Mouse (Mus musculus) MEL (cell line): Measurements from ENCODE around the gene Adamtsl3. TPM values are rescaled to one million over a fixed set of nuclear protein-coding genes. Genes with fewer than 3 reads are reported as not detected.

ENCODE experiments used
- DNase-seq: peaks from one replicate; pipeline ENCODE4 v3.0.0; 2011; ENCODE audit warnings: low read depth, low spot score
- H3K27ac ChIP-seq: 2 replicates; pipeline ENCODE4 v1.5.1; 2012; ENCODE audit warnings: low read depth, mild to moderate bottlenecking, control low read depth, low read length, moderate library complexity; ENCODE audit not compliant: control insufficient read depth
- H3K27me3 ChIP-seq, 2 experiments: fragments of 150-350 bp in 1 of 2; sonication (generic) in 1 of 2; 2 replicates each; pipeline ENCODE4 v1.6.1; 2012; ENCODE audit warnings: low read length in 2 of 2, mild to moderate bottlenecking in 2 of 2, improper control_type of control experiment in 1 of 2, moderate library complexity in 1 of 2; ENCODE audit not compliant: insufficient read depth in 2 of 2, control insufficient read depth in 1 of 2
- H3K36me3 ChIP-seq, 2 experiments: 2 replicates each; pipeline ENCODE4 v1.6.1; 2012 to 2014; ENCODE audit warnings: low read length in 2 of 2, improper control_type of control experiment in 1 of 2, inconsistent platforms in 1 of 2, mild to moderate bottlenecking in 1 of 2; ENCODE audit not compliant: insufficient read depth in 2 of 2, control insufficient read depth in 1 of 2
- H3K4me1 ChIP-seq, 2 experiments: fragments of 150-350 bp in 1 of 2; sonication (generic) in 1 of 2; 2 replicates each; pipeline ENCODE4 v1.6.1; 2012; ENCODE audit warnings: low read length in 2 of 2, improper control_type of control experiment in 1 of 2, mild to moderate bottlenecking in 1 of 2; ENCODE audit not compliant: insufficient read depth in 2 of 2, control insufficient read depth in 1 of 2
- H3K4me3 ChIP-seq, 2 experiments: fragments of 150-350 bp in 1 of 2; sonication (generic) in 1 of 2; 2 replicates each; pipeline ENCODE4 v1.5.1; 2012; ENCODE audit warnings: low read depth in 2 of 2, low read length in 2 of 2, mild to moderate bottlenecking in 2 of 2, moderate library complexity in 2 of 2, control low read depth in 1 of 2, improper control_type of control experiment in 1 of 2; ENCODE audit not compliant: control insufficient read depth in 1 of 2, insufficient read depth in 1 of 2
- H3K79me2 ChIP-seq: 2 replicates; pipeline ENCODE4 v1.6.1; 2012; ENCODE audit warnings: mild to moderate bottlenecking, low read length, moderate library complexity; ENCODE audit not compliant: control insufficient read depth, poor library complexity, insufficient read depth
- H3K9ac ChIP-seq: 2 replicates; pipeline ENCODE4 v1.6.1; 2012; ENCODE audit warnings: low read depth, mild to moderate bottlenecking, control low read depth, low read length, moderate library complexity; ENCODE audit not compliant: control insufficient read depth, poor library complexity, severe bottlenecking
- H3K9me3 ChIP-seq: fragments of 150-350 bp; sonication (generic); replicated peaks from 2 replicates; pipeline ENCODE4 v1.6.1; 2012; ENCODE audit warnings: mild to moderate bottlenecking, low read length, improper control_type of control experiment, moderate library complexity; ENCODE audit not compliant: insufficient read depth
- CHD2 ChIP-seq: IDR thresholded peaks from 2 replicates; pipeline ENCODE4 v1.6.1; 2011; ENCODE audit warnings: low read length, improper control_type of control experiment
- E2F4 ChIP-seq: IDR thresholded peaks from 2 replicates; pipeline ENCODE4 v1.6.1; 2011; ENCODE audit warnings: low read depth, low read length, improper control_type of control experiment, borderline replicate concordance
- ETS1 ChIP-seq: IDR thresholded peaks from 2 replicates; pipeline ENCODE4 v1.6.1; 2012; ENCODE audit warnings: low read depth, mild to moderate bottlenecking, inconsistent platforms, low read length, improper control_type of control experiment, moderate library complexity
- GABPA ChIP-seq: IDR thresholded peaks from 2 replicates; pipeline ENCODE4 v1.6.1; 2012; ENCODE audit warnings: low read depth, mild to moderate bottlenecking, inconsistent platforms, low read length, improper control_type of control experiment, moderate library complexity
- KAT2A ChIP-seq: conservative IDR thresholded peaks from 2 replicates; pipeline ENCODE4 v1.6.1; 2012; ENCODE audit warnings: low read depth, low read length, improper control_type of control experiment, inconsistent platforms
- MAZ ChIP-seq: IDR thresholded peaks from 2 replicates; pipeline ENCODE4 v1.6.1; 2012; ENCODE audit warnings: low read depth, mild to moderate bottlenecking, inconsistent platforms, low read length, improper control_type of control experiment
- MXI1 ChIP-seq: IDR thresholded peaks from 2 replicates; pipeline ENCODE4 v1.6.1; 2011; ENCODE audit warnings: mild to moderate bottlenecking, low read depth, low read length, improper control_type of control experiment
- MYC ChIP-seq: IDR thresholded peaks from 2 replicates; pipeline ENCODE4 v1.6.1; 2011; ENCODE audit warnings: low read depth, mild to moderate bottlenecking, low read length, improper control_type of control experiment, moderate library complexity
- NELFE ChIP-seq: IDR thresholded peaks from 2 replicates; pipeline ENCODE4 v1.6.1; 2011; ENCODE audit warnings: low read depth, low read length, improper control_type of control experiment
- POLR2A ChIP-seq, 2 experiments: IDR thresholded peaks; 2 replicates each; pipeline ENCODE4 v1.6.1; 2011 to 2012; ENCODE audit warnings: low read length in 2 of 2, mild to moderate bottlenecking in 2 of 2, control low read depth in 1 of 2, improper control_type of control experiment in 1 of 2, low read depth in 1 of 2, moderate library complexity in 1 of 2; ENCODE audit not compliant: control insufficient read depth in 1 of 2, insufficient read depth in 1 of 2, poor library complexity in 1 of 2
- POLR2AphosphoS2 ChIP-seq: IDR thresholded peaks from 2 replicates; pipeline ENCODE4 v1.6.1; 2011; ENCODE audit warnings: low read length, improper control_type of control experiment
- POLR2AphosphoS5 ChIP-seq: IDR thresholded peaks from 2 replicates; pipeline ENCODE4 v1.6.1; 2012; ENCODE audit warnings: low read depth, borderline replicate concordance, mild to moderate bottlenecking, inconsistent platforms, low read length, moderate library complexity, mixed read lengths
- RAD21 ChIP-seq: IDR thresholded peaks from 2 replicates; pipeline ENCODE4 v1.6.1; 2011; ENCODE audit warnings: mild to moderate bottlenecking, low read depth, low read length, improper control_type of control experiment
- RCOR1 ChIP-seq: IDR thresholded peaks from 2 replicates; pipeline ENCODE4 v1.6.1; 2012; ENCODE audit warnings: low read depth, mild to moderate bottlenecking, inconsistent platforms, low read length, improper control_type of control experiment
- SIN3A ChIP-seq: IDR thresholded peaks from 2 replicates; pipeline ENCODE4 v1.6.1; 2012; ENCODE audit warnings: low read length, improper control_type of control experiment, inconsistent platforms
- SMC3 ChIP-seq: IDR thresholded peaks from 2 replicates; pipeline ENCODE4 v1.6.1; 2011; ENCODE audit warnings: low read depth, low read length, improper control_type of control experiment
- TAL1 ChIP-seq: IDR thresholded peaks from 2 replicates; pipeline ENCODE4 v1.6.1; 2012; ENCODE audit warnings: mild to moderate bottlenecking, inconsistent platforms, low read length, moderate library complexity, mixed read lengths
- TCF12 ChIP-seq: IDR thresholded peaks from 2 replicates; pipeline ENCODE4 v1.6.1; 2014; ENCODE audit warnings: low read depth, mild to moderate bottlenecking, inconsistent platforms, low read length, improper control_type of control experiment, moderate library complexity
- USF1 ChIP-seq: IDR thresholded peaks from 2 replicates; pipeline ENCODE4 v1.6.1; 2014; ENCODE audit warnings: low read depth, mild to moderate bottlenecking, inconsistent platforms, low read length, improper control_type of control experiment, moderate library complexity
- USF2 ChIP-seq, 2 experiments: IDR thresholded peaks; 2 replicates each; pipeline ENCODE4 v1.6.1; 2011 to 2012; ENCODE audit warnings: improper control_type of control experiment in 2 of 2, low read length in 2 of 2, borderline replicate concordance in 1 of 2, inconsistent platforms in 1 of 2, low read depth in 1 of 2, mild to moderate bottlenecking in 1 of 2; ENCODE audit not compliant: insufficient read depth in 1 of 2
- ZC3H11A ChIP-seq: IDR thresholded peaks from 2 replicates; pipeline ENCODE4 v1.6.1; 2012; ENCODE audit warnings: low read depth, mild to moderate bottlenecking, inconsistent platforms, low read length, improper control_type of control experiment
- ZKSCAN1 ChIP-seq: IDR thresholded peaks from 2 replicates; pipeline ENCODE4 v1.6.1; 2012; ENCODE audit warnings: low read depth, mild to moderate bottlenecking, inconsistent platforms, low read length, improper control_type of control experiment, moderate library complexity
- ZMIZ1 ChIP-seq: IDR thresholded peaks from 2 replicates; pipeline ENCODE4 v1.6.1; 2012; ENCODE audit warnings: low read depth, mild to moderate bottlenecking, inconsistent platforms, low read length, improper control_type of control experiment, moderate library complexity
- polyA plus RNA-seq, 2 experiments: library from polyadenylated mRNA; stranded (reverse) in 1 of 2; unstranded in 1 of 2; fragments of >175 nt in 1 of 2; fragments of >200 nt in 1 of 2; gene quantifications; 2 replicates each; pipeline versions ENCODE4 v1.2.1 to v1.2.4; 2012; ENCODE audit warnings: low replicate concordance in 2 of 2, low read depth in 1 of 2; ENCODE audit not compliant: insufficient read length in 2 of 2, insufficient read depth in 1 of 2, missing spikeins in 1 of 2
- total RNA-seq: library from RNA; depleted of rRNA; stranded (reverse); fragments of 300-350 nt; gene quantifications from 2 replicates; pipeline ENCODE4 v1.2.3, GENCODE M21; 2012

Gene Adamtsl3
- total and polyA plus RNA-seq, 3 experiments = not detected

GRCm38 (mm10) chr7:82394435-82395186 is 59.1 kb downstream of the Adamtsl3 start:
- no peak overlapping the region for H3K4me3 ChIP-seq
- no peak overlapping the region for H3K9ac ChIP-seq
- H3K79me2 ChIP-seq = no peaks in the 10 kb centered on the region
- H3K27ac ChIP-seq = no peak overlapping the region
- H3K4me1 ChIP-seq = no peaks in the 10 kb centered on the region
- no peak for DNase-seq
- no peak for TF ChIP-seq TCF12
- no peak for TF ChIP-seq NELFE
- no peak for TF ChIP-seq GABPA
- no peak for TF ChIP-seq CHD2
- TF ChIP-seq RCOR1 = no peak
- no peak for TF ChIP-seq ZMIZ1
- no peak for TF ChIP-seq ZKSCAN1
- no peak for TF ChIP-seq MYC
- TF ChIP-seq E2F4 = no peak
- TF ChIP-seq TAL1 = no peak
- no peak for TF ChIP-seq RAD21
- no peak for TF ChIP-seq SIN3A
- TF ChIP-seq USF1 = no peak
- TF ChIP-seq POLR2AphosphoS2 = no peak
- TF ChIP-seq KAT2A = no peak
- no peak for TF ChIP-seq POLR2AphosphoS5
- no peaks in the 10 kb centered on the region for H3K36me3 ChIP-seq
- H3K27me3 ChIP-seq = no peaks in the 10 kb centered on the region
- H3K9me3 ChIP-seq = no peaks in the 10 kb centered on the region

- no peak overlapping the region for H3K4me3 ChIP-seq
- H3K79me2 ChIP-seq = no peaks in the 10 kb centered on the region
- H3K27me3 ChIP-seq = no peaks in the 10 kb centered on the region
- DNase-seq = no peak
- H3K4me1 ChIP-seq = no peaks in the 10 kb centered on the region
- H3K9ac ChIP-seq = no peak overlapping the region
- no peaks in the 10 kb centered on the region for H3K36me3 ChIP-seq
- no peaks in the 10 kb centered on the region for H3K9me3 ChIP-seq
- TF ChIP-seq USF1 (no peak), MXI1 (no peak), KAT2A (no peak), ZC3H11A (no peak), SMC3 (no peak), USF2 (IDR thresholded peaks at IDR 0.05; ENCODE audit: borderline replicate concordance in 1 of 2, insufficient read depth in 1 of 2, low read depth in 1 of 2, low read length in 2 of 2) (no peak), MAZ (no peak), ETS1 (no peak), MYC (no peak), E2F4 (no peak), POLR2A (IDR thresholded peaks at IDR 0.05; ENCODE audit: control insufficient read depth in 1 of 2, insufficient read depth in 1 of 2, low read depth in 1 of 2, low read length in 2 of 2, poor library complexity in 1 of 2) (no peak), NELFE (no peak)
- H3K27ac ChIP-seq = no peak overlapping the region
These were observed 59.7 kb downstream of the Adamtsl3 start for GRCm38 (mm10) chr7:82395239-82395638.
